Mouse (Mus musculus): ENCODE data around the gene Rin2. TPM values are rescaled to one million over a fixed set of nuclear protein-coding genes. Genes with fewer than 3 reads are reported as not detected.

Gene Rin2
- polyA plus RNA-seq, 1 experiment from 2014 or later, result 16.0 TPM

DNA sequence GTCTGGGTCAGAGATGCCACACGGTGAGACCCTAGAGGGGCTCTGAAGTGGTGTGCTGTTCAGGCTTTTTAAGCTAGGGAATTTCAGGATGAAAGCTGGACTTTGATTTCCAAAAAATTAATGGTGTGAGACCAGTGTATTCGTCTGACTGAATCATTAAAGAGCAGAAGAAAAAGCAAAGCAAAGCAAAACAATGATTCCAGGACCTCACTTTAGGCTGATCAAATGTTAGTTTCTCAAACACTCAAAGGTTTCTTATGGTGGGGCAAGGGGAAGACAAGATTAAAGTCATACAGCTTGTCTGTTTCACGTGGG lies 111.6 kb downstream of the Rin2 start:
- no peak for DNase-seq (ENCODE audit: low spot score)
- H3K36me3 ChIP-seq, result no peaks in the 10 kb centered on the region
- WGBS, result 9% methylated on average over 3 of the region's 3 CpGs
- H3K4me1 ChIP-seq (replicated peaks), result peaks cover 34% of the 10 kb centered on the region
- H3K27ac ChIP-seq, result peak overlapping the region; percentile 84
- H3K27me3 ChIP-seq (ENCODE audit: insufficient read depth, poor library complexity, severe bottlenecking), result 0 out of 2 replicates have a peak, but pooled peaks cover 2% of the 10 kb centered on the region
- H3K4me3 ChIP-seq, result peak overlapping the region; percentile 50
- no peaks in the 10 kb centered on the region for H3K9me3 ChIP-seq

DNA sequence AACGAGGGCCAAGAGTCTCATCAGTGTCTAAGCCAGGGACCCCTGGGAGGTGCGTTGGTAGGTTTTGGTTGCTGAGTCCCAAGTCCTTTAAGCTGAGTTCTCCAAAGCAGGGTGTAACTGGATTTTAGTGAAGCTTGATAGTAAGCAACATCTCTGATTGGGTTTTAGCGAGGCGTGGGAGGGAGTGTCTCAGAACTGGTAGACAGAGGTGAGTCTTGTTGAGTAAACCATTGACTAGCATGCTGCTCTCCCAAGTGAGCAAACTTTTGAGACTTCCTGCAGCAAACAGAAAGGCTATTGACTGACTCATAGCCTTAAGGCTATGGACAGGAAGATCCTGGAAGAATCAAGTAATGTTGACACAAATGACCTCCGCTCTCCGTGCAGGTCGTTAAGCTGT lies 112.5 kb downstream of the Rin2 start:
- H3K36me3 ChIP-seq, result no peaks in the 10 kb centered on the region
- 0 out of 2 replicates have a peak, but pooled peaks cover 2% of the 10 kb centered on the region for H3K27me3 ChIP-seq (ENCODE audit: insufficient read depth, poor library complexity, severe bottlenecking)
- no peak for DNase-seq (ENCODE audit: low spot score)
- no peaks in the 10 kb centered on the region for H3K9me3 ChIP-seq
- H3K27ac ChIP-seq, result no peak overlapping the region
- H3K4me3 ChIP-seq, result no peak overlapping the region
- 74% methylated on average over 7 of the region's 7 CpGs for WGBS
- peaks cover 34% of the 10 kb centered on the region for H3K4me1 ChIP-seq (replicated peaks)

DNA sequence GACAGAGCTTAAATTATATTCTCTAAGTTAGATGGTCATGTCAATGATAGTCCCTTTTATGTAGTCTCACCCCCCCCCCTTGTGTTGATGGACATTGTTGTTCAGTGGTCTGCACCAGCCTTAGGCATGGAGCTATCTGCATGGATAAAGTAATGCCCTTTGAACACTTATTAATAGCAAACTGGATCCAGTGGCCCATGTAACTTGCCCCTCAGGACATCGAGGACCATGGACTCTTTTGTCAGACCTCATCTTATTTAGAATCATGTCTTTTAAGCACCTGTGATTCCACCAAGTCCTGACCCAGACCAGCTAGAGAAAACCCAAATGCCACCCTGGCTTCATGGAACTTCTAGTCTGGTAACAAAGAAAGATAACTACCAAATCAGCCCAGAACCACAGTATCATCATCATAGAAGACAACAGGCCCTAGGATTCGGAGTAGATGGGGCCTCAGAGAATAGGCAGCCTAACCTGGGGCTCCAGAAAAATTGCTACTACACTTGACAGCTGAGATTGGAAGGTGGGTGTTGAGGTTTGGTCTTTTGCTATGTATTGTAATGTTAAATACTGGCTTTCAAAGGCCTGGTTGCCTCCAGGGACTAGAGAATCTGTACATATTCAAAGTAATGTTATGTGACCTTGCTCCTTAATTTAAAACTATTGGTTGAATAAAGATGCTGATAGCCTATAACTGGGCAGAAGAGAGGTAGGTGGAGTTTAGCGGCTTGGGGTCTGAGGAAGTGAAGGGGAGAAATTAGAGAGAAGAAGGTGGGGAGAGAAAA lies 113.7 kb downstream of the Rin2 start:
- WGBS, result 92% methylated on average over 3 of the region's 3 CpGs
- H3K27me3 ChIP-seq (ENCODE audit: insufficient read depth, poor library complexity, severe bottlenecking), result 0 out of 2 replicates have a peak, but pooled peaks cover 2% of the 10 kb centered on the region
- no peak for DNase-seq (ENCODE audit: low spot score)
- H3K27ac ChIP-seq, result no peak overlapping the region
- no peak overlapping the region for H3K4me3 ChIP-seq
- H3K4me1 ChIP-seq (replicated peaks), result peaks cover 34% of the 10 kb centered on the region
- H3K36me3 ChIP-seq, result no peaks in the 10 kb centered on the region
- no peaks in the 10 kb centered on the region for H3K9me3 ChIP-seq

DNA sequence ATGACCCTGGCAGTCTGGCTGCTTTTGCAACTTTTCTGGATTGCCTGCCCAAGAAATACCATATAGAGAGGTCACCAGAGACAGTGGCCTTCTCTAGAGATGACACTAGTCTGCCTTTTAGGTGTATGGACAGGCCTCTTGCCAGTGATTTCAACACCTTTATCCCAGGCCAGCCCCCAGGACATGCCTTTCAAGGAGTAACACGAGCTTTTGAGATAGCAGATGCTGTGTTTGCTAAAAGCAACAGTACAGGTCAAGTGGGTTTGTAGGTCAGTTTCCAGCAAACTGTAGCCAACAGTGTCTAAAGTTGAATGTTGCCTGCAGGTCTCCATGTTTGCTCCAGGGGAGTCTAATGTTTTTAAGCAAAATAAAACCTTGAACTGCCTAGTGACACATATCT lies 118.7 kb downstream of the Rin2 start:
- H3K4me3 ChIP-seq, result no peak overlapping the region
- no peak for DNase-seq (ENCODE audit: low spot score)
- no peaks in the 10 kb centered on the region for H3K9me3 ChIP-seq
- H3K36me3 ChIP-seq, result no peaks in the 10 kb centered on the region
- H3K27me3 ChIP-seq (ENCODE audit: insufficient read depth, poor library complexity, severe bottlenecking), result no peaks in the 10 kb centered on the region
- H3K4me1 ChIP-seq (replicated peaks), result peaks cover 4% of the 10 kb centered on the region; the same call in 1 of the 2 replicates
- no peak overlapping the region for H3K27ac ChIP-seq
- WGBS, result 61% methylated on average over 1 of the region's 1 CpGs

DNA sequence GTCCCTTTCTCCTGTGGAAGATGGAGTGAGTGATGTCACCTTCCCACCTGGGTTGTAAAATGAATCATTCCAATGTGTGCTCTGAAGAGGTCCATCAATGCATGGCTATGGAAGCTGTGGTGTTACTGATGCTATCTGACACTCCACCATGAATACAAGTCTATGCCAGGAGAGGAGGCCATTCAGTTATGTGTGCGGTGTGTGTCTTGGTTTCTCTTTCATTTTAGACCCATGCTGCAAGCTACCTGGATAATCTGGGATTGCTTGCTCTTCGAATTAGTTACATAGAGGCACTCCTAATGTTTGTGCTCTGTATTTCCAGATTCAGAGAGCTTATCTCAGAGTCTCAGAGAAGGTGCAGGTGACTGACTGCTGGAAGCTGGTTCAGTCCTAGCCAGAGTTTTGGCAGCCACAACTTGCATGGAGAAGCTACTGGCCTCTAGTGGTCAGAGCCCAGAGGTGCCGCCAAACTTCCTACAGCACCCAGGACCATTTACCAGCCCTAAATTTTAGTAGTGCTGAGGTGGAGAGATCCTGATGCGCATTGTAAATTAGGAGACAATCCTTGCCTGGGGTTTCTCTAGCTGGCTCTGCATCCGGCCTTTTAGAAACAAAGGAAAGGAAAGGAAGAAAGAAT lies 119.4 kb downstream of the Rin2 start:
- peaks cover 4% of the 10 kb centered on the region; the same call in 1 of the 2 replicates for H3K4me1 ChIP-seq (replicated peaks)
- DNase-seq (ENCODE audit: low spot score), result peak; percentile 43
- no peaks in the 10 kb centered on the region for H3K36me3 ChIP-seq
- no peaks in the 10 kb centered on the region for H3K27me3 ChIP-seq (ENCODE audit: insufficient read depth, poor library complexity, severe bottlenecking)
- H3K4me3 ChIP-seq, result no peak overlapping the region
- no peak overlapping the region for H3K27ac ChIP-seq
- H3K9me3 ChIP-seq, result no peaks in the 10 kb centered on the region
- WGBS, result 35% methylated on average over 5 of the region's 5 CpGs

DNA sequence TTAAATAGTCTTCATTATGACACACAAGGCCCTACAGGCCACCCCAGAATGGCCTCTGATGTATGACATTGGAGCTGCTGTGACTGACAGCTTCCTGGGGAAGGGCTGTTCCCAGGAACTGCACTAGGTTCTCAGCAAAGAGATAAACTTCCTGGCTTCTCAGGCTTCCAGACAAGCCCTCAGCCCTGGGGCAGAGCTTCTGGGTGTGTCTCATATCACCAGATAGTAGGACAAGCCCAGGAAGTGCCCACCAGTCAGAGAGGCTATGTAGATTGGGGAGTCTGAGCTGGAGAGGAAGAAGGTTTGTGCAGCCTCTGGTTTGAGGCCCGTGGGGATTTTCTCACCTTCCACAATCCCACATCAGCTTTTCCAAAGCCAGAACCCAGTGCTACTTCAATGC lies 122.8 kb downstream of the Rin2 start:
- H3K27me3 ChIP-seq (ENCODE audit: insufficient read depth, poor library complexity, severe bottlenecking), result no peaks in the 10 kb centered on the region
- WGBS, result 77% methylated on average over 1 of the region's 1 CpGs
- H3K9me3 ChIP-seq, result no peaks in the 10 kb centered on the region
- peaks cover 4% of the 10 kb centered on the region; the same call in 1 of the 2 replicates for H3K4me1 ChIP-seq (replicated peaks)
- no peak overlapping the region for H3K4me3 ChIP-seq
- H3K27ac ChIP-seq, result no peak overlapping the region
- no peaks in the 10 kb centered on the region for H3K36me3 ChIP-seq
- DNase-seq (ENCODE audit: low spot score), result no peak

DNA sequence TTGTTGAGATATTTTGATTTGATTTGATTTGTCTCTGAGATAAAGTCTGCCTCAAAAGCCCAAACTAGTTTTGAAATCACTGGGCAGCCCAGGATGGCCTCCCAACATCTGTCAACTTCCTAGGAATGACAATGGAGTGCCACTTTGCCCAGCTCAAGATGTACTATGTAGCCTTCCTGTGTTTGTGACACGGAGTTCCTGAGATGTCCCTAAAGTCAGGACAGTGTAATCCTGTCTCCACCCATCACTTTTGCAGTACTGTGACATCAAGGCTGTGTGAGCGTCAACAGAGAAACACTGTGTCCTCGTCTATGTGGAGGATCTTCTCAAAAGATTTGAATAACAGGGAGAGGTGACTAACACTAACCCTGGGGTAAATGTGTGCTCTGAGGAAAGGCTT lies 123.9 kb downstream of the Rin2 start:
- WGBS, result 80% methylated on average over 3 of the region's 3 CpGs
- DNase-seq (ENCODE audit: low spot score), result no peak
- H3K36me3 ChIP-seq, result no peaks in the 10 kb centered on the region
- H3K27ac ChIP-seq, result no peak overlapping the region
- peaks cover 4% of the 10 kb centered on the region; the same call in 1 of the 2 replicates for H3K4me1 ChIP-seq (replicated peaks)
- H3K27me3 ChIP-seq (ENCODE audit: insufficient read depth, poor library complexity, severe bottlenecking), result no peaks in the 10 kb centered on the region
- H3K9me3 ChIP-seq, result no peaks in the 10 kb centered on the region
- no peak overlapping the region for H3K4me3 ChIP-seq

DNA sequence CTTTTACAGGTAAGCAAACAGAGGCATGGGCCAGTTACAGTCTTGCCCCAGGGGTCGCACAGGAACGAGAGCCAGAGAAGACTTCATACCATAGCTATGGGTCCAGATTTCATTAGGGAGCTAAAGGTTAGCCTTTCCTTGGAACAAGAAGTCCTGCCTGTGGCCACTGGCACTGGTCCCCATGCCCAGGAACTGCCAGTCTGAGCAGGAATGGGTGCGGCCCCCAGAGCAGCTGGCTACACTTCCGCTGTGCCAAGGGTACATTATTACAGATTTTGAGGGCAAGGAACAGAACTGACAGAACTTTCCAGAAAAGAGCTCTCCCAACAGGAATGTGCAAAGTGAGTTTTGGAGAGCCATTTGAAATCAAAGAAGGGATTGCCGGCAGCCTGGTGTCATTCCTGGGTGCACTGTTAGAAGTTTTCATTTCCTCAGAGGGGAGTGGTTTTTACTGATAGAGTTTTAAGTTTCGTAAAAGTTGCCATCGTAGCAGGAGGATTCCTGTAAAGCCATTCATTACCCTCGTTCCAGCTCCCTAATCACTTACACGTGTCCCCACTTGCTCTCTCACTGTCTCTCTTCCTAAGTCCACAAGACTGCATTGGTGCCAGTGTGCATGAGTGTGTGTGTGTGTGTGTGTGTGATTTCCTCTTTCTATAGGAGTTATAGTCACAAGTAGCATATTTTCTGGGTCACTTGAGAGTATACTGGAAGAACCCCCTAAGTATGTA lies 126.5 kb downstream of the Rin2 start:
- Histone ChIP-seq H3K4me1 (replicated peaks) (no peaks in the 10 kb centered on the region), H3K36me3 (no peaks in the 10 kb centered on the region), H3K27me3 (ENCODE audit: insufficient read depth, poor library complexity, severe bottlenecking) (no peaks in the 10 kb centered on the region), H3K4me3 (no peak overlapping the region), H3K27ac (no peak overlapping the region), H3K9me3 (no peaks in the 10 kb centered on the region)
- 77% methylated on average over 9 of the region's 9 CpGs for WGBS
- DNase-seq (ENCODE audit: low spot score), result no peak

DNA sequence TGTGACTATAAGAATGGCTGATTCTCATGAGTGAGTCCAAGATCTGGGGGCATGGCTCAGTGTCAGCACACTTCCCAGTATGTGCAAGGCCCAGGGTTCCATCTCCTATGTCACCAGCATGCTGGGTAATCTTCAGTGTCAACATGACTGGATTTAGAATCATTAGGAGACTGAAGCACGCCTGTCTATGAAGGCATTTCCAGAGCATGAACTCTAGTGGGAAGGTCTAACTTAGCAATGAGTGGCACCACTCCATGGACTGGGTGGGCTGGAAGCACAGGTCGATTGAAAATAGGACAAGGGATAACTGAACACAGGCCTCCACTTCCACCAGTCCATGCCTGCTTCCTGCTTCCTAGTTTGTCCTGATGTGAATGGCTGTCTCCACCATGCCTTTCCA lies 127.6 kb downstream of the Rin2 start:
- Histone ChIP-seq H3K4me1 (replicated peaks) (no peaks in the 10 kb centered on the region), H3K27ac (no peak overlapping the region), H3K27me3 (ENCODE audit: insufficient read depth, poor library complexity, severe bottlenecking) (no peaks in the 10 kb centered on the region), H3K36me3 (no peaks in the 10 kb centered on the region), H3K4me3 (no peak overlapping the region), H3K9me3 (no peaks in the 10 kb centered on the region)
- 80% methylated on average over 2 of the region's 2 CpGs for WGBS
- no peak for DNase-seq (ENCODE audit: low spot score)

DNA sequence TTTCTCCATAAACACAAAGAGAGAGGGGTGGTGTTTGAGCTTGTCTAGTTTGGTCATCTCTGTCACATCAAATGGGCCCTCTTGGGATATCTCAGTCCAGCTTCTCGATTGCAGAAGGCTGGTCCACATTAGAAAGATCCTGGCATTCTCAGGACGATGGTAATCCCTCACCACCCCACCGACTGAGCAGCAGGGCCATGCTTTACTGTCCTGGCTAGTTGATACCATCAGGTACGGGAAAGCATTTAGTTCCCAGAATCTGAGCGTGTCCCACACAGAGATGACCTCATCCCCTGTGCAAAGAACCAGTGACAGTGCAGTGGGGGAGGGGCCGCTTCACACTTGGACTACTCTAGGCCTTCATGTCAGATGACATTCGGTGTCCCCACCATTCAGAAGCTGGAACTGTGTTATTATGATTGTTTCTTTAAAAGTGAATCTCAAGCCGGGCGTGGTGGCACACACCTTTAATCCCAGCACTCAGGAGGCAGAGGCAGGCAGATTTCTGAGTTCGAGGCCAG lies 128.9 kb downstream of the Rin2 start:
- Histone ChIP-seq H3K36me3 (no peaks in the 10 kb centered on the region), H3K4me3 (no peak overlapping the region), H3K27me3 (ENCODE audit: insufficient read depth, poor library complexity, severe bottlenecking) (no peaks in the 10 kb centered on the region), H3K4me1 (replicated peaks) (no peaks in the 10 kb centered on the region), H3K27ac (no peak overlapping the region), H3K9me3 (no peaks in the 10 kb centered on the region)
- WGBS, result 92% methylated on average over 10 of the region's 10 CpGs
- no peak for DNase-seq (ENCODE audit: low spot score)

DNA sequence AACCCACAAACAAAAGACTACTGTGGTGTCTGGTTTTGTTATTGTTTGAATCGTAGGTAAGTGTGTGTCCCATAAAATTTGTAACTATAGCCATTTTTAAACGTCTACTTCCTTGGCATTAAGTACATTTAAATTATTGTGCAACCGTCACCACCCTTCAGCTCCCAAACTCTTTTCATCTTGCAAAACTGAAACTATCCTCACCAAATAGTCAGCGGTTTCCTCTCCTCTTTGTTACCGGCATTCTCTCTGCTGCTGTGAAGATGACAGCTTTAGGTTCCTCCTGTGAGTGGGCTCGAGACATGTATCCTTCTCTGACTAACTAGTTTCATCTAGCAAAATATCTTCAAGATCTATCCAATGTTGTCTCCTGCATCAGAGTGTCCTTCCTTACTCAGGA lies 129.5 kb downstream of the Rin2 start:
- 92% methylated on average over 6 of the region's 6 CpGs for WGBS
- Histone ChIP-seq H3K9me3 (no peaks in the 10 kb centered on the region), H3K4me3 (no peak overlapping the region), H3K27me3 (ENCODE audit: insufficient read depth, poor library complexity, severe bottlenecking) (no peaks in the 10 kb centered on the region), H3K36me3 (no peaks in the 10 kb centered on the region), H3K27ac (no peak overlapping the region), H3K4me1 (replicated peaks) (no peaks in the 10 kb centered on the region)
- no peak for DNase-seq (ENCODE audit: low spot score)

DNA sequence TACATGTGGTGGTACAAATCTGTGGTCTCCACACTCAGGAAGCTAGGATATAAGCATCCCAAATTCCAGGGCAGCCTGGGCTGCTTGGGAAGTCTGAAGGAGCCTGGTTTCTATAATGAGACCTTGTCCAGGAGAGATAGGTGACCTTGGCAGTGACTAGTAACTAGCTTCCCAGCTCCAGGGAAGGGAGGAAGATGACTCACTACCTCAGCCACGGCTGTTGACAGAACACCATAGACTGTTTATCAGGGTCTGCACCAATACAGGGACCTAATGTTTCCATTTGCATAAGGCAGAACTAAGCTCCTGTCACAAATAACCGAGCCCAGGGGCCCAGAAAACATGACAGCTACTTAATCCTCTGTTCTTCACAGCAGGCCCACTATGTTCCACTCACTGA lies 132.3 kb downstream of the Rin2 start:
- Histone ChIP-seq H3K4me3 (no peak overlapping the region), H3K27me3 (ENCODE audit: insufficient read depth, poor library complexity, severe bottlenecking) (no peaks in the 10 kb centered on the region), H3K27ac (no peak overlapping the region), H3K4me1 (replicated peaks) (no peaks in the 10 kb centered on the region), H3K9me3 (no peaks in the 10 kb centered on the region), H3K36me3 (no peaks in the 10 kb centered on the region)
- DNase-seq (ENCODE audit: low spot score), result no peak
- 72% methylated on average over 2 of the region's 2 CpGs for WGBS

DNA sequence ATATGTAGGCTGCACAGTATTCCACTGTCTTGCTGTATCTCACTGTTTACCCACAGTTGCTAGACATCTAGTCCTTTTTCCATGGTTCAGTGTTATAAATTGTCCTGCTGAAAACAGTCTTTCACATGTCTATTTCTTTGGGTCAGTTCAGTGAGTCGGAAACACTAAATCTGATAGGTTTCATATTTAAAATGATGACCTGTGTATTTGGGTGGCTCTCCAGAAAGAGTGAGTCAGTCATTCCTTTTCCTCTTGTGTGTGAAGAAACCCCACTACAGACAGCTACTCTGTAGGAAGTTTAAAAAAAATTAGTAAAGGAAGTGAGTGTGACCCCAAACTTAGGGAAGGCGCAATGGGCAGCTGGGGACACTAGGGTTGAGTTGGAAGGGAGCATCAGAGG lies 133.2 kb downstream of the Rin2 start:
- WGBS, result 95% methylated on average over 2 of the region's 2 CpGs

More for the DNA sequence above, 133.2 kb downstream of the Rin2 start:
- no peaks in the 10 kb centered on the region for H3K9me3 ChIP-seq
- H3K4me1 ChIP-seq (replicated peaks), result no peaks in the 10 kb centered on the region
- no peaks in the 10 kb centered on the region for H3K27me3 ChIP-seq (ENCODE audit: insufficient read depth, poor library complexity, severe bottlenecking)
- no peaks in the 10 kb centered on the region for H3K36me3 ChIP-seq
- DNase-seq (ENCODE audit: low spot score), result no peak
- no peak overlapping the region for H3K4me3 ChIP-seq
- H3K27ac ChIP-seq, result no peak overlapping the region
